Mouse (Mus musculus): Measurements from ENCODE around the gene Tomt. TPM values are rescaled to one million over a fixed set of nuclear protein-coding genes. Genes with fewer than 3 reads are reported as not detected.

Gene Tomt
- polyA plus RNA-seq, 1 experiment: not detected

DNA sequence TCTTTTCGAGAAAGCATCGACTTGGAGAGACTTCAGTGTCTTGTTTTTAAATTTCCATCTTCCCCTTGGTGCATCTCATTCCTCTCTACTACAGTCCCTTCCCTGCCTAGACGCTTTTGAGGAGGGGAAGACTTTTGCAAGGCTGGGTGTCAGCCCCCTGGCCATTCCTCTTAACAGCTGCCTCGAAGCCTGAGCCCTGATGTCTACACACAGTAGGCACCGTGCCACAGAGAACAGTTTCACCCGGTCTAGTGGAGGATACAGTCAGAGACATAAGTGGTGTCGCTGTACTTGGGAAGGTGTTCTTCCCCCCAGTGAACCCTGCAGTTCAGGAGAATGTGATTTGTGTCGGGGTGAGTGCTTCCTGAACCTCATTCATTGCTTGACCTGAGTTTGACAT is 537 bp upstream of the Tomt start:
- Histone ChIP-seq H3K4me3 (ENCODE audit: insufficient read depth, low read length) (peak overlapping the region; percentile 96), H3K27ac (ENCODE audit: insufficient read depth, low read length) (no peak overlapping the region), H3K4me1 (ENCODE audit: control insufficient read depth, insufficient read depth, low read length) (peaks cover 15% of the 10 kb centered on the region; the same call in 1 of the 2 replicates)
- no peak for TF ChIP-seq POLR2A (IDR thresholded peaks at IDR 0.05; ENCODE audit: low read depth, low read length)
- no peak for TF ChIP-seq CTCF (IDR thresholded peaks at IDR 0.05; ENCODE audit: borderline replicate concordance, insufficient read depth, low read length)

DNA sequence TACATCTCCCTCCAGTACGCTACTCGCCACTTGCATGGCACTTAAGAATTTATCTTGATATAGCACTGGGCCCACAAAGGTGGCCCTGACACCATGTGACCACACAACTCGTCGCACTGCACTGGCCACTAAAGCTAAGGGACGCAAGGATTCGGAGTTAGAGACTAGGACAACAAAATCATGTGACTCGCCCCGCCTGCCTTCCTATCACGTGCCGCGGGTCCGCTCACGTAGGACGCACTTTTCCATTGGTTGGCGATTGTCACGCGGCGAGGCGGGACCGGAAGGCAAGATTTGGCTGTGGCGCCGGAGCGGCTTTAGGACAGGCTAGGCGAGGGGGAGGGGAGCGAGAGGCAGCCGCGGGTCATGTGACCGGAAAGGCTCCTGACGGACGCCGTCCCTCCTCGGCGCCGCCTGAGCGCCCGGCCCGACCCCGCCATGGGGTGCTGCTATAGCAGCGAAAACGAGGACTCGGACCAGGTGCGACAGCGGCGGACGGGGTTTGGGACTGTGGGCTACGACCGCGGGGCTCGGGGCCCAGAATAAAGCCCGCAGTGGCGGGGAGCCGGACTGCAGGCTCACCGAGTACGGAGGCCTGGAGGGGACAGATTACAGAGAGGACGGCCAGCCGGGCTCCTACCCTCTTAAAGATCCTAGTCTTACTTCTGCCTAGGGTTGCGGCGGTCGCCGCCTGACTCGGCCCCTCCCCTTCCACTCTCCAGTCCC is 435 bp downstream of the Tomt start, which contains the start of gene Lamtor1:
Gene Lamtor1 (plus strand): TSS at position 344 of the 726 bp plus-strand sequence.
- H3K4me1 ChIP-seq (ENCODE audit: control insufficient read depth, insufficient read depth, low read length): peaks cover 15% of the 10 kb centered on the region; the same call in 1 of the 2 replicates
- peak; percentile 95 for TF ChIP-seq POLR2A (IDR thresholded peaks at IDR 0.05; ENCODE audit: low read depth, low read length)
- TF ChIP-seq CTCF (IDR thresholded peaks at IDR 0.05; ENCODE audit: borderline replicate concordance, insufficient read depth, low read length): no peak
- H3K4me3 ChIP-seq (ENCODE audit: insufficient read depth, low read length): peak within 1 kb of the TSS; percentile 96
- H3K27ac ChIP-seq (ENCODE audit: insufficient read depth, low read length): peak within 1 kb of the TSS; percentile 75

DNA sequence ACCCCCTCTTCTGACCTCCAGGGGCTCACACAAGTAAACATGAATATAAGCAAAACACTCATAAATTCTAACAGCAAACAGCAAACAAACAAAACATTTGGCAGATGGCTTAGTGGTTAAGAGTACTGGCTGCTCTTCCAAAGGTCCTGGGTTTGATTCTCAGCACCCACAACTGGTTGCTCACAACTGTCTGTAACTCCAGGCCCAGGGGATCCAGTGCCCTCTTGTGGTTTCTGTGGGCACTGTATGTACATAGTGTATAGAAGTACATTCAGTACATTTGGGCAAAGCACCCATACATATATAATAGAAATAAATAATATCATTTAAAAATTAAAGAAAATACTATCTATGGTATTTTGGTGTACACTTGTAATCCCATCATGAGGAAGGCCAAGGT is 3.3 kb downstream of the Tomt start:
- no peak for TF ChIP-seq POLR2A (IDR thresholded peaks at IDR 0.05; ENCODE audit: low read depth, low read length)
- no peak for TF ChIP-seq CTCF (IDR thresholded peaks at IDR 0.05; ENCODE audit: borderline replicate concordance, insufficient read depth, low read length)
- Histone ChIP-seq H3K4me3 (ENCODE audit: insufficient read depth, low read length) (no peak overlapping the region), H3K4me1 (ENCODE audit: control insufficient read depth, insufficient read depth, low read length) (peaks cover 8% of the 10 kb centered on the region; the same call in 1 of the 2 replicates)

DNA sequence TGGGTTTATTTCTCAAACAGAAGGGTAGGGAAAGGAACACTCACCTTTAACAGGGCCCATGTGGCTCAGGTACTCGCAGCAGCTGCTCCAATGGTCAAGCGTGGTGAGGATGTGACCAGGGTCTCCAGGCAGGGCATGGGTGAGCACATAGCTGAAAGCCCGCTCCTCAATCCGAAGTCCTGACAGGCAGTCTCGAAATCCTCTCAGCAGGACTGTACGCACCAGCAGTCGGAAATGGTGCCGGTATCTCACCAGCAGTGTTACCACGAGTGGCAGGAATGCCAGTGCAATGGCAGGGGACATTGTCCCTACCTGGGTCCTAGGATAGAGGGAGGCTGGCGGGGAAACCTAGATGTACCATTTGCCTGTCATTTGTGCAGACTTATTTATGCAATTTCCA is 4.2 kb downstream of the Tomt start:
- no peak overlapping the region for H3K4me3 ChIP-seq (ENCODE audit: insufficient read depth, low read length)
- no peak for TF ChIP-seq POLR2A (IDR thresholded peaks at IDR 0.05; ENCODE audit: low read depth, low read length)
- no peak for TF ChIP-seq CTCF (IDR thresholded peaks at IDR 0.05; ENCODE audit: borderline replicate concordance, insufficient read depth, low read length)
- peaks cover 3% of the 10 kb centered on the region; the same call in 1 of the 2 replicates for H3K4me1 ChIP-seq (ENCODE audit: control insufficient read depth, insufficient read depth, low read length)
- H3K27ac ChIP-seq (ENCODE audit: insufficient read depth, low read length): no peak overlapping the region

More for the DNA sequence above, 3.3 kb downstream of the Tomt start:
- H3K27ac ChIP-seq (ENCODE audit: insufficient read depth, low read length): no peak overlapping the region

DNA sequence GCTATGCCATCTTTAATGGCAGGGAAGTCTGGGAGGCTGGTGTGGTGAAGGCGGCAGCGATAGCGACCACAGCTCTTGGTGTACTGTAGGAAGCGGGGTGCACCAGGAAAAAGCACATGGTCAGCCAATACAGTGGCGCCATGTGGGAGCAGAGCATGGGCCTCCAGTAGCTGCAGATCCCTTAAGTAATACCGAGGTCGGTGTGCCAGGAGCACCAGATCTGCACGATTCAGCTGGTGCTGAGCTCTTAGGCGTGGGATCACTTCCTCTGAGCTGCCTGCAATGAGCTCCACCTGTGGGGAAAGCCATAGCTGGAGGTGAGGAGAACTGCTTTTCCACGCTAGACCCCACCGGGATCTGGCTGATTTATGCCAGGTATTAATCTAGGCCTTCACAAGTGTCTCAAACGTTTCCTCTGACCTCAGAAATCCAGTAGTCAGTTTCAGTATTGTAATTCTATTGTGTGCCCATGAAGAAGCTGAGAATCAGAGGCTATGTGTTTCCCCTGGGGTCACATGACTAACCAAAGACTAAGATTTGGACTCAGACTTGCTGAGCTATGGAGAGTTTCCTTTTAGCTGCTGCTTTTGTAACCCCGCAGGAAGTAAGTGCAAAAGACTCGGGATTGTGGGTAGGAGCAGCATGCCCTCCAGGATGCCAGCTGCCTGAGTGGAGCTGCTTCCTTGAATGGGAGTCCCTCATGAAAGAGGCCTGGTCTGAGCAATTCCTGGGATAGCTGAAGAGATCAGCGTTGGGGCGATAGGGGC is 5.6 kb downstream of the Tomt start:
- Histone ChIP-seq H3K27ac (ENCODE audit: insufficient read depth, low read length) (no peak overlapping the region), H3K4me3 (ENCODE audit: insufficient read depth, low read length) (no peak overlapping the region), H3K4me1 (ENCODE audit: control insufficient read depth, insufficient read depth, low read length) (no peaks in the 10 kb centered on the region)
- no peak for TF ChIP-seq CTCF (IDR thresholded peaks at IDR 0.05; ENCODE audit: borderline replicate concordance, insufficient read depth, low read length)
- no peak for TF ChIP-seq POLR2A (IDR thresholded peaks at IDR 0.05; ENCODE audit: low read depth, low read length)

DNA sequence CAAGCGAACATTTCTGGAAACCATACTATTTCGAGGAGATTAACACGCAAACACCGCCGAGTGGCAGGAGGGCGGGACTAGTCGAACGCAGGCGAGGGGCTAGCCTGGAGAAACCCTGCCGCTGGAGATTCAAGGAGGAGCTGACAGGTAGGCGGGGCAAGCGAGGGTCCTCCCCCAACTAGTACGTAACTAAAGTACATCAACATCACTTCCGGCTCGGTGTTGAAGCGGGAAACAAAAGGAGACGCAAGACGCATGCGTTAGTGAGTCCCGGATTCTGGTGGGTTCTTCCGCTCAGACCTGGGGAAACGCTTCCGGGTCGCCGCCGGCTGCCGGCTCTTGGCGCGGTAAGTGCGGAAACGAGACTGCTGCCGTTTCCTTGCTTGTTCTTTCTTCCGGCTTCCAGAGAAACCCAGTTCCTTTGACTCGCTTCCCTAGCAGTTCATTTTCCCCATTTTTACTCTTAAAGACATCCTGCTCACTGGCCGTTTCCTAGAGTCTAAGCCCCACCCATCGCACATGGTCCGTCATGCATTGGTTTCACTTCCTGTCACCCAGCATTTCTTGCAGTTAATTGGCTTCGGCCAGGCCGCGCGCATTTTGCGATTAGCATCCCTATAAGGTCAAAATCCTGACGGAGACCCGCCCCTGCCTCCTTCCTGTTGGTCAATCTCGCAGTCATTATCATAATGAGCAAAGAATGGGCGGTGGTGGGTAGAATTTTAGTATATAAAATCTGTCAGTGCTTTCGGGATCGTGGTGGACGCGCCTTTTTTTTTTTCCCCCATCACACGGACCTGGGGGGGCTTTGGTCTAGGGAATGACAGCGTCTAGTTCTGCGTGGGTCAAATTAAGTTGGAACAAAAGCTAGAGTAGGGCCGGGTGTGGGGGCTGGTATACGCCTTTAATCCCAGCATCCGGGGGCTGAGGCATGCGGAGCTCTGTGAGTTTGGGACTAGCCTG is 9.8 kb downstream of the Tomt start:
- Histone ChIP-seq H3K4me3 (ENCODE audit: insufficient read depth, low read length) (peak overlapping the region; percentile 53), H3K27ac (ENCODE audit: insufficient read depth, low read length) (peak overlapping the region; percentile 84), H3K4me1 (ENCODE audit: control insufficient read depth, insufficient read depth, low read length) (no peaks in the 10 kb centered on the region)
- peak; percentile 92 for TF ChIP-seq POLR2A (IDR thresholded peaks at IDR 0.05; ENCODE audit: low read depth, low read length)
- no peak for TF ChIP-seq CTCF (IDR thresholded peaks at IDR 0.05; ENCODE audit: borderline replicate concordance, insufficient read depth, low read length)

DNA sequence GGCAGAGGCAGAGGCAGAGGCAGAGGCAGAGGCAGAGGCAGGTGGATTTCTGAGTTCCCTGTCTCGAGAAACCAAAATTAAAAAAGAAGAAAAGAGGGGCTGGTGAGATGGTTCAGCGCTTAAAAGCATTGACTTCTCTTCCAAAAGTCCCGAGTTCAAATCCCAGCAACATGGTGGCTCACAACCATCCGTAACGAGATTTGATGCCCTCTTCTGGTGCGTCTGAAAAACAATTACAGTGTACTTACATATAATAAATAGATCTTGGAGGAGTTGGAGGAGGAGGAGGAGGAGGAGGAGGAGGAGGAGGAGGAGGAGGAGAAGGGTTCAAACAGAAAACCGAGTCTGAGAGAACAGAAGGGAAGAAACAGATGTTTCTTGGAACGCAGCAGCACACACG is 10.5 kb downstream of the Tomt start:
- peak overlapping the region; percentile 45 for H3K4me3 ChIP-seq (ENCODE audit: insufficient read depth, low read length)
- TF ChIP-seq POLR2A (IDR thresholded peaks at IDR 0.05; ENCODE audit: low read depth, low read length) (no peak), CTCF (IDR thresholded peaks at IDR 0.05; ENCODE audit: borderline replicate concordance, insufficient read depth, low read length) (no peak)
- no peak overlapping the region for H3K27ac ChIP-seq (ENCODE audit: insufficient read depth, low read length)
- no peaks in the 10 kb centered on the region for H3K4me1 ChIP-seq (ENCODE audit: control insufficient read depth, insufficient read depth, low read length)

DNA sequence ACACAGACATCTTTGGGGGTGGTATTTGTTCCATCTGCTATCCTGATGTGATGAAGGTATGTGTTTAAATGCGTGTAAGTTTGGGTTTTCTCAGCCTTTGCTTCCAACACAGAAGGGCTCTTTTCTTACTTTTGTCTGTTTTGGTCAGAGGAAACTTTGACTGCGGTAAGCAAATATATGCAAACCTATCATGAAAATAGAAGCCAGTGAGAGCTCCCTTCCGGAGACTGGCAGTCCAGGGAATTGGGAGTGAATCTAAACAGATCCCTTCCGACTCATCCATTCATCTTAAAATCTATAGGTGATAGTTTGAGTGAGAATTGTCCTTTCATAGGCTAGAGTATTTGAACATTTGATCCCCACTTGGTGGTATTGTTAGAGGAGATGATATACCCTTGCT is 17.7 kb downstream of the Tomt start:
- TF ChIP-seq CTCF (IDR thresholded peaks at IDR 0.05; ENCODE audit: borderline replicate concordance, insufficient read depth, low read length) (no peak), POLR2A (IDR thresholded peaks at IDR 0.05; ENCODE audit: low read depth, low read length) (no peak)
- Histone ChIP-seq H3K4me1 (ENCODE audit: control insufficient read depth, insufficient read depth, low read length) (no peaks in the 10 kb centered on the region), H3K27ac (ENCODE audit: insufficient read depth, low read length) (no peak overlapping the region), H3K4me3 (ENCODE audit: insufficient read depth, low read length) (no peak overlapping the region)

DNA sequence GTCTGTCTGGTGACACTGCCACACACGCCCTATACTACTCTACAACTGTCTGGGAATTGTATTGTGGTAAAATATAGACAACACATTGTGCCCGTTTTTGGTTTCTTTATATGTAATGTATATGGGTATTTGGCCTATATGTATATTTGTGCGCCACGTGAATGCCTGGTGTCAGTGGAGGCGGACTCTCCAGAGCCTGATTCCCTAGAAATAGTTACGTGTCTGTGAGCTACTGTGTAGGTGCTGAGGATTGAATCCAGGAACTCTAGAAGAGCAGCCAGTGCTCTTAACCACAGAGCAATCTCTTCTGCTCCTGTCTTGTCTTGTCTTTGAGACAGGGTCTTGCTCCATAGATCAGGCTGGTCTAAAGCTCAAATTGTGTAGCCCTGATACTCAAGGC is 19.9 kb downstream of the Tomt start:
- H3K27ac ChIP-seq (ENCODE audit: insufficient read depth, low read length): no peak overlapping the region
- TF ChIP-seq CTCF (IDR thresholded peaks at IDR 0.05; ENCODE audit: borderline replicate concordance, insufficient read depth, low read length) (no peak), POLR2A (IDR thresholded peaks at IDR 0.05; ENCODE audit: low read depth, low read length) (no peak)
- no peak overlapping the region for H3K4me3 ChIP-seq (ENCODE audit: insufficient read depth, low read length)
- H3K4me1 ChIP-seq (ENCODE audit: control insufficient read depth, insufficient read depth, low read length): no peaks in the 10 kb centered on the region

Measured in embryonic fibroblast, embryonic 13.5 days (primary cell).